Mouse (Mus musculus): ENCODE results near the gene Sh2b1. TPM values are rescaled to one million over a fixed set of nuclear protein-coding genes. Genes with fewer than 3 reads are reported as not detected.
A peak's percentile ranks its signal among the peaks of the same experiment; 100 is the strongest.

Gene Sh2b1
- 39.2 and 44.4 TPM in 2 replicates for polyA plus RNA-seq (2015; fragmentation: Nextera tagmentation; extraction: Ambion mirVana)

DNA sequence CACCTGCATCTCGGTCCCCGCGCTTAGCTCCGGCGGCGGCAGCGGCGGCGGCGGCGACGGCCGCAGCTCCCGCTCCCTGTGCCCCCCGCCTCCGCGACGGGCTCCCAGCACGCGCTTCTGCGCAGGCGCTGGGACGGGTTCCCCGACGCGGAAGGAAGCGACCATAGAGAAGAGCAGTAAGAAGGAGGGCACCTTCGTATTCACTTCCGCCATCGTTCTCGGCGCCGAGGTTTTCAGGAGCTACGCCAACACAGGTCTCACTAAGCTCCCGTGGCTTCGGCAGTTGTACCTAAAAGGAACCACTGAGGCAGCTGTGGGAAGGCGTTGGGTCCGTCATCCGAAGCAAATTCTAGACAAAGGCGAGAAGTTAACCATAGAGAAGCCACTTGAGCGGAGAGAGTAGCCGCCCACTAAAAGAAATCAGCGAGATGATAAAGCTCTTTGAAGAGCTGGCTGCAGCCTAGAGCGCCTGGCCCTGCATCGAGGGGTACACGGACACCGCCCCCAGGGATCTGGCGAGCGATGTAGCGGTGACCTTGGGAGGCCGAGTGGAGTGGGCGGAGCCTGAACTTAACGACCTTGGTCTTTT is at the start of gene Sh2b1:
Gene Sh2b1 (minus strand): TSS at position 432 of the 589 bp plus-strand sequence.
- Histone ChIP-seq H3K27me3 (replicated peaks) (no peaks in the 10 kb centered on the region), H3K4me2 (peak within 1 kb of the TSS; percentile 87), H3K36me3 (peaks cover 22% of the 10 kb centered on the region), H3K27ac (peak within 1 kb of the TSS; percentile 94), H3K9me3 (no peaks in the 10 kb centered on the region), H3K4me3 (replicated peaks) (peak within 1 kb of the TSS; percentile 95), H3K9ac (peak within 1 kb of the TSS; percentile 96), H3K4me1 (peaks cover 19% of the 10 kb centered on the region)
- WGBS, result under 1% methylated on average over 53 of the region's 53 CpGs
- ATAC-seq (ENCODE audit: insufficient read depth, low FRiP score, low read depth), result peak; percentile 90

DNA sequence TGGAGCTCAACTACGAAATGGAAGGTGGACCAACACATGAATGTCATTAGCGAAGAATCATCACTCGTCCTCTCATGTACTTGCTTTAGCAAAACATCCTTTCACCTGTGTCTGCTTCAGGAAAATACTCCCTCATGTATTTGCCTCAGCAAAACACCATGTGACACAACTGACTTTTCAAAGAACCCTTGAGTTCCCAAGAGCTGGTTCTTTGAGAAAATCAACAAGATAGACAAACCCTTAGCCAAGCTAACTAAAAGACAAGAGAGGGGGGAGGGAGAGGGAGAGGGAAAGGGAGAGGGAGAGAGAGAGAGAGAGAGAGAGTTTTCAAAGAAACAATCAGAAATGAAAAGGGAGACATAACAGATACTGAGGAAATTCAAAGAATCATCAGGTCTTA is 48.1 kb upstream of the Sh2b1 start:
- H3K4me3 ChIP-seq (replicated peaks), result no peak overlapping the region
- no peaks in the 10 kb centered on the region for H3K9me3 ChIP-seq
- H3K4me2 ChIP-seq, result no peak overlapping the region
- H3K27ac ChIP-seq, result no peak overlapping the region
- no peak overlapping the region for H3K9ac ChIP-seq
- H3K36me3 ChIP-seq, result no peaks in the 10 kb centered on the region
- no peak for ATAC-seq (ENCODE audit: insufficient read depth, low FRiP score, low read depth)
- H3K4me1 ChIP-seq, result no peaks in the 10 kb centered on the region
- no peaks in the 10 kb centered on the region for H3K27me3 ChIP-seq (replicated peaks)
- WGBS, result 77% methylated on average over 3 of the region's 3 CpGs

DNA sequence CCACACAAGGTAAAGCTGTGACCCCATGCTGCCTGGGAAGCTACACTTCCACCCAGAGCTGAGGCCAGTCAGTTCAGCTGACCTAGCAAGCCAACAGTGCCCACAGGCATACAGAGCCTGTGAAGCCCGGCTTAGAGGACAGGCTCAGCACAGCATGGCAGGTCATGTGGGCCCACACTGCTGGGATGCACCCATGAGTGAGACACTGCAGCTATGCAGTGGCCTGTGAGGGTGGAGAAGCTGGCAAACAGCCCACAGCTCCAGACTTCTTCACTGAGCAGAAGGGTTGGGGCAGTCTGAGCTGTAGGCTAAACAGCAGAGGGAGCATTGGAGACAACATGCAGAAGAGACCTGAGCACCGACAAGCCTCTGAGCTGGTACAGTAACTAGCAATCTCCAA is 44.3 kb upstream of the Sh2b1 start:
- no peak overlapping the region for H3K27ac ChIP-seq
- no peaks in the 10 kb centered on the region for H3K36me3 ChIP-seq
- peak; percentile 31; the same call in 1 of the 2 replicates for ATAC-seq (ENCODE audit: insufficient read depth, low FRiP score, low read depth)
- no peak overlapping the region for H3K4me2 ChIP-seq
- no peak overlapping the region for H3K4me3 ChIP-seq (replicated peaks)
- H3K27me3 ChIP-seq (replicated peaks), result no peaks in the 10 kb centered on the region
- no peaks in the 10 kb centered on the region for H3K4me1 ChIP-seq
- no peak overlapping the region for H3K9ac ChIP-seq
- H3K9me3 ChIP-seq, result no peaks in the 10 kb centered on the region
- WGBS, result 57% methylated on average over 2 of the region's 2 CpGs

GRCm38 (mm10) chr7:126518261-126518941 is 43.2 kb upstream of the Sh2b1 start:
- Histone ChIP-seq H3K4me2 (no peak overlapping the region), H3K9ac (no peak overlapping the region), H3K27ac (no peak overlapping the region), H3K4me1 (no peaks in the 10 kb centered on the region), H3K9me3 (no peaks in the 10 kb centered on the region), H3K36me3 (no peaks in the 10 kb centered on the region), H3K27me3 (replicated peaks) (no peaks in the 10 kb centered on the region), H3K4me3 (replicated peaks) (no peak overlapping the region)
- 89% methylated on average over 5 of the region's 5 CpGs for WGBS
- ATAC-seq (ENCODE audit: insufficient read depth, low FRiP score, low read depth), result no peak

GRCm38 (mm10) chr7:126511287-126511686 is 36.1 kb upstream of the Sh2b1 start:
- no peak overlapping the region for H3K9ac ChIP-seq
- no peak overlapping the region for H3K4me3 ChIP-seq (replicated peaks)
- H3K27ac ChIP-seq, result no peak overlapping the region
- H3K4me2 ChIP-seq, result no peak overlapping the region
- H3K27me3 ChIP-seq (replicated peaks), result no peaks in the 10 kb centered on the region
- H3K36me3 ChIP-seq, result no peaks in the 10 kb centered on the region
- ATAC-seq (ENCODE audit: insufficient read depth, low FRiP score, low read depth), result no peak
- H3K9me3 ChIP-seq, result no peaks in the 10 kb centered on the region
- no peaks in the 10 kb centered on the region for H3K4me1 ChIP-seq
- WGBS, result 82% methylated on average over 3 of the region's 3 CpGs

DNA sequence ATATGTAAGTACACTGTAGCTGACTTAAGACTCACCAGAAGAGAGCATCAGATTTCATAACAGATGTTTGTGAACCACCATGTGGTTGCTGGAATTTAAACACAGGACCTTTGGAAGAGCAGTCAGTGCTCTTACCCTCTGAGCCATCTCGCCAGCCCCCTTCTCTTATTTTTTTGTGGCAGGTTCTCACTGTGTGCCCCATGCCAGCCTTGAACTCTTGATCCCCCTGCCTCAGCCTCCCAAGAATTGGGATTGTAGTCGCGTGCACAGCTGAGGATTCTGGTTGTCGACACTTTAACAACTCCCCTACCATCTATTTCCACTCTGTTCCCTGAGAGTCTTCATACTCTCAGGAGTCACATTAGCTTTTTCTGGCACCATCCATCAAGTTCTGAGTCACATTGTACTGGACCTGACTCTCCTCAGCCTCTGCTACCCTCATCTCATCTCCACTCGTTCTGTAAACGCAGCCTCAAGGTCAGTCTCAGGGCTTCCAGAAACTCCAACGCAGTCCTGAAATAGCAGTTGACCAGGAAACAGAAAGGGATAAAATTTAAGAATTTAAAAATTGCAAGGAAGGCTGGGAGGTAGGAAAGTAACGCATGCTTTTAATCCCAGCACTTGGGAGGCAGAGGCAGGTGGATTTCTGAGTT is 32.0 kb upstream of the Sh2b1 start:
- H3K4me1 ChIP-seq, result no peaks in the 10 kb centered on the region
- no peaks in the 10 kb centered on the region for H3K36me3 ChIP-seq
- no peak for ATAC-seq (ENCODE audit: insufficient read depth, low FRiP score, low read depth)
- no peak overlapping the region for H3K9ac ChIP-seq
- no peak overlapping the region for H3K4me2 ChIP-seq
- WGBS, result 71% methylated on average over 8 of the region's 8 CpGs
- no peak overlapping the region for H3K4me3 ChIP-seq (replicated peaks)
- no peak overlapping the region for H3K27ac ChIP-seq
- no peaks in the 10 kb centered on the region for H3K9me3 ChIP-seq
- no peaks in the 10 kb centered on the region for H3K27me3 ChIP-seq (replicated peaks)

GRCm38 (mm10) chr7:126504913-126505312 is 29.7 kb upstream of the Sh2b1 start:
- no peak overlapping the region for H3K4me3 ChIP-seq (replicated peaks)
- WGBS, result 72% methylated on average over 2 of the region's 2 CpGs
- H3K9me3 ChIP-seq, result no peaks in the 10 kb centered on the region
- no peak overlapping the region for H3K9ac ChIP-seq
- no peak overlapping the region for H3K27ac ChIP-seq
- H3K36me3 ChIP-seq, result peaks cover 11% of the 10 kb centered on the region; the same call in 1 of the 2 replicates
- H3K27me3 ChIP-seq (replicated peaks), result no peaks in the 10 kb centered on the region
- no peaks in the 10 kb centered on the region for H3K4me1 ChIP-seq
- no peak overlapping the region for H3K4me2 ChIP-seq
- ATAC-seq (ENCODE audit: insufficient read depth, low FRiP score, low read depth), result no peak

DNA sequence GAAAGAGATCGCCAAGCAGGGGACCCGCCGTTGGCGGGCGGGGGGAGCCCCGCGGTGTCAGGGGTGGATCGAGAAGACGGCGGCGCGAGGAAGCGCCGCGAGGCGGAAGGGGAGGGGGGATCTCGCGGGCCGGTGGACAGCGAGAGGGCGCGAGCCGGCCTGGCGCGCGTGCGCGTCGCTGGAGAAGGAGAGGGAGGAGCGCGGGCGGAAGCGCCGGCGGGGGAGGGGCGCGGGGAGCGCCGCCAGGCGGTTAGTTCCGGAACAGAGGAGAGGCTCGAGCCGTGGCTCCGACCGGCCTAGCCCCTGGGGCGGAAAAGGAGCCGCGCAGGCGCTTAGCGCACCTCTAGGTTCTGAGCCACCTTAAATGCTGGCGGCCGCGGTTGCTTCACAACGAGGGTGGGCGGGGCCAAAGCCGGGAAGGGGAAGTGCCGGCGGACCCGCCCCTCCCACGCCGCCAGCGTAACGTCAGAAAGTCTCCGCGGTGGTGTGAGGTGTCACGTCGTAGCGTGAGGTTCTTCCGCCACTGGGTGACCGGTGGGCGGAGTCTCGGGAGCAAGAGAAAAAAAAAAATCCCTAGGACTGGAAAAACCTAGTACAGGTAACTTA is 28.2 kb upstream of the Sh2b1 start, which contains the start of gene Atxn2l:
Gene Atxn2l (minus strand): TSS at position 165 of the 606 bp plus-strand sequence.
- H3K9ac ChIP-seq, result peak within 1 kb of the TSS; percentile 100
- H3K4me3 ChIP-seq (replicated peaks), result peak within 1 kb of the TSS; percentile 100
- H3K27me3 ChIP-seq (replicated peaks), result no peaks in the 10 kb centered on the region
- no peaks in the 10 kb centered on the region for H3K9me3 ChIP-seq
- H3K4me2 ChIP-seq, result peak within 1 kb of the TSS; percentile 63
- WGBS, result under 1% methylated on average over 60 of the region's 72 CpGs
- peak; percentile 89 for ATAC-seq (ENCODE audit: insufficient read depth, low FRiP score, low read depth)
- peaks cover 23% of the 10 kb centered on the region; the same call in 1 of the 2 replicates for H3K36me3 ChIP-seq
- no peaks in the 10 kb centered on the region for H3K4me1 ChIP-seq
- H3K27ac ChIP-seq, result peak within 1 kb of the TSS; percentile 100

GRCm38 (mm10) chr7:126502751-126503150 is 27.5 kb upstream of the Sh2b1 start:
- H3K27me3 ChIP-seq (replicated peaks), result no peaks in the 10 kb centered on the region
- peak overlapping the region; percentile 63 for H3K4me2 ChIP-seq
- peak overlapping the region; percentile 100 for H3K27ac ChIP-seq
- peaks cover 27% of the 10 kb centered on the region; the same call in 1 of the 2 replicates for H3K36me3 ChIP-seq
- no peaks in the 10 kb centered on the region for H3K4me1 ChIP-seq
- H3K4me3 ChIP-seq (replicated peaks), result peak overlapping the region; percentile 100
- WGBS, result under 1% methylated on average over 40 of the region's 40 CpGs
- no peaks in the 10 kb centered on the region for H3K9me3 ChIP-seq
- H3K9ac ChIP-seq, result peak overlapping the region; percentile 100
- ATAC-seq (ENCODE audit: insufficient read depth, low FRiP score, low read depth), result no peak

DNA sequence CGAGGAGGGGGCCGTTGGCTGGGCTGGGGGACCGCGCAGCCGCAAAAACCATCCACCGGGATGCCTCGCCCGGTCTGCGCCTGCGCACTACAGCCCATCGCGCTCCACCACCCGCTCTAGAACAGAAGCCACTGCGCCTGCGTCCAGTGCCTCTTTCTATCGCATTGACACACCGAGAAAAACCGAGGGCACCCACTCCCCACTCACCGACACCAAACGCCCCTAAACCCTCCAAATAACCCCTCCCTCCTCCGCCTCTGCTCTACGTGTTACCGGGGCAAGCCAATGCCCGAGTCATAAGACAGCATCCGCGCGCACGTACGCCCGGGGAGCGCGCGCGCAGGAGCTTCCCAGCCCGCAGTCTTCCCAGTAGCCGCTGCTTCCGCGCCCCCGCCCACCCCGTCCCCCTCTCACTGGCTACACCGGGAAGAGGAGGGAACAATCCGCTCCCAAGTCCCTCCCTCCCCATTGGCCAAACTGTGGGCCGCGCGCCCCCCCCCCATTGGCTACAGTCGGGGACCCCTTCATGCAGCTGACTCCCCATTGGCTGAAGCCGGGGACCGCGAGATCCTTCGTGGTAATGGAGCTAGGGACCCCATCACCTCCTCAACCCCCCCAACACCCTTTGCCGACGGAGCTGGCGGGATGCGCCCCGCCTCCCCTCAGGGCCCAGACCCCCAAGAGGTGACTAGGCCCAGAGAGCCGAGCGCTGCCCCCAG is 27.0 kb upstream of the Sh2b1 start:
- peak overlapping the region; percentile 100 for H3K27ac ChIP-seq
- H3K27me3 ChIP-seq (replicated peaks), result no peaks in the 10 kb centered on the region
- H3K9ac ChIP-seq, result peak overlapping the region; percentile 100
- no peaks in the 10 kb centered on the region for H3K9me3 ChIP-seq
- WGBS, result under 1% methylated on average over 55 of the region's 57 CpGs
- peak overlapping the region; percentile 63 for H3K4me2 ChIP-seq
- ATAC-seq (ENCODE audit: insufficient read depth, low FRiP score, low read depth), result peak; percentile 85
- H3K4me3 ChIP-seq (replicated peaks), result peak overlapping the region; percentile 100
- no peaks in the 10 kb centered on the region for H3K4me1 ChIP-seq
- H3K36me3 ChIP-seq, result peaks cover 33% of the 10 kb centered on the region

DNA sequence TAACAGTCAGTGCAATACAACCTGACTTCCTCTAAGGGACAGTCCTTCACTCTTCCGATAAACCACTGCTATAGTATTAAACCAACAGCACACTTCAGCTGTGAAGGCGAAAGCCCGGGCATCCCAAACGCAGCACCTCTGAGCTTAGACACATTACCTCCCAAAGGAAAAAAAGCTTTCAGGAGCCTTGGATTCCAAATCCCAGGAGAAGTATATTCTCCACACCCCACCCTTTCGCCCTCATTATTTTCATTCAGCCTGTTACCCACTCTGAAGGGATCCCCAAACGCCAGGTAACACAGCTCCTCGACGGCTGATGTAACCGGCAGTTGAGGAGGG is 26.4 kb upstream of the Sh2b1 start:
- H3K9me3 ChIP-seq, result no peaks in the 10 kb centered on the region
- no peaks in the 10 kb centered on the region for H3K4me1 ChIP-seq
- peak overlapping the region; percentile 63 for H3K4me2 ChIP-seq
- peak overlapping the region; percentile 100 for H3K27ac ChIP-seq
- ATAC-seq (ENCODE audit: insufficient read depth, low FRiP score, low read depth), result no peak
- peak overlapping the region; percentile 19 for H3K9ac ChIP-seq
- peaks cover 38% of the 10 kb centered on the region for H3K36me3 ChIP-seq
- no peaks in the 10 kb centered on the region for H3K27me3 ChIP-seq (replicated peaks)
- WGBS, result 3% methylated on average over 9 of the region's 9 CpGs
- H3K4me3 ChIP-seq (replicated peaks), result peak overlapping the region; percentile 100
